Mouse (Mus musculus): ENCODE data around the gene Agfg2. TPM values are rescaled to one million over a fixed set of nuclear protein-coding genes. Genes with fewer than 3 reads are reported as not detected.
"Not testable (repeated sequence)": the region's sequence is repeated elsewhere in the genome, so short reads cannot be mapped to it uniquely, and the experiment has no call there.

Gene Agfg2
- 91.4 and 101 TPM in 2 replicates for total RNA-seq (2015; ENCODE audit: low replicate concordance)
- 91.5 and 141 TPM in 2 replicates for total RNA-seq (2017; ENCODE audit: low replicate concordance)

DNA sequence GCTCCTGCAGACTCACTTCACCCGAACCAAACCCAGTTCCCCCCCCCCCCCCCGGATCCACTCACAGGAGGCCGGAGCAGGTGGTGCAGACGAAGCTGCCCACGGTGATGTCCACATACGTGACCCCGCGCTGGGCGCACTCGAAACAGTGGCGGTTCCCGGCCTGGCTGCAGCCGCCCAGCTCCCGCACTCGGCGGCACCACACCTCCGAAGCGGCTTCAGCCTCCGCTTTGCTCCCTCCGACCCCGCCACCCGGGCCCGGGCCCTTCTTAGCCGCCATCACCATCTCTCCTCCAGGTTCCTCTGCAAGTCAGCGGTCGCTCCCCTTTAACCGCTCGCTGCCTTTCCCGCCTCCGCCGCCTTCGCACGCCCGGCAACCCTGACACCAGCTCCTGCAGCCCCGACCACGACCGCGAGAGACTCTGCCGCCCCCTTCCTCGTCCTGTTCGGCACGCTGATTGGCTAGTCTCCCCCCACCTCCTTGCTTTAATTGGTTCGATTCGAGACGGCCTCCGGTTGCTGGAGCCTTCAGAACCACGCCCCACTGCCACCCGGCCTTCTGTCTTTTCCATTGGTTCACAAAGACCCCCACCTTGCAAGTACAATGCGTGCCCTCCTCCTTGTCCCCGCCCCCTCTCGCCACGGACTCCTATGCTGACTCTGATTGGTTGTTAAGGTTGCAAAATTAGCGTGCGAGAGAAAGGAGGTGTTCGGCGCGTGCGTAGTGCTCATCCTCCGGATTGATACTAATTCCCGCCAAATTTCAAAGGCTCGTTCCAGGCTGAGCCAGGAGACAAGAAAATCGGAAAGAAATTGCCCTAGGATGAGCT lies at the start of gene Agfg2:
Agfg2 (minus strand) TSS at position 433 of the 830 bp plus-strand sequence.
- ATAC-seq (replicated peaks; ENCODE audit: low FRiP score, poor library complexity, severe bottlenecking) = peak; percentile 83

DNA sequence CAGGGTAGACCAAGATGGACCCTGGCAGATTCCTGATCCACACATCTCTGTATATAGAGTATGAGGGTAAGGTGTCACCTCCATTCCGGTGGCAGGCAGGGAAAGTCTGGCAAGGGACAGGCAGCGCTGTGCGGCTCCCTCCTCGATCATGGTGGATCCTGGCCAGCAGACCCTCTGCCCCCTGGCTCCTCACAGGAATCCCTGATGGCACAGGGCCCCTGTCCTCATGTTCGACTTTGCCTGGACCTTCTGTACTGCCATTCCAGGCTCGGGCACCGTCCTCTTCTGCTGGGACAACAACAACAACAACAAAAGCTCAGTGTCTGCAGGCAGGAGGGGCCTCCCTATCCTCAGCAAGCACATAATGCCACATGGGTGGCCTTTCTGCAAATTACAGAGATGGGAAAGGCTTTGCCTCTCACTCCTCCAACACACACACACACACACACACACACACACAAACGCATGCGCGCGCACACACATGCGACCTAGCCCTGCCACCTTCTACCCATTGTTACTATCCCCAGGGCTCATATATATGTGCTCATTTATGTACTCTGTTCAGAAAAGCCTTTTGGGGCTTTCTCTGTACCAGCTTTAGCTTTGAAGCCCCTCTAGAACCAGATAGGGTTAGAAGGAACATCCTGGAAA lies 49.2 kb upstream of the Agfg2 start:
- no peak for ATAC-seq (replicated peaks; ENCODE audit: low FRiP score, poor library complexity, severe bottlenecking)

DNA sequence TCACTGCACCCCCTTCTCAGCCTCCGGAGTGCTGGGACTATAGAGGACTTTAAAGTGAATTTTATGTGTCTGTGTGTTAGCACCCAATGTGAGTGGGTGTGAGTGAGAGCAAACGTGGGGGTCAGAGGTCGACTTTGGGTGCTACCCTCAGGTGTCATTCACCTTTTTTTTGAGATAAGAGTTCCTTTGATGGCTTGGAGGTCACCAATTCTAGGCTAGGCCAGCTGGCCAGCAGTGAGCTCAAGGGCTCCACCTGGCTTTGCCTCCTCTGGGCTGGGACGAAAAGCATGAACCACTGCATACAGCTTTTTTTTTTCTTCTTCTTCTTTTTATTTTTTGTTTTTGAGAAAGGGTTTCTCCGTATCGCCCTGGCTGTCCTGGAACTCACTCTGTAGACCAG lies 42.2 kb upstream of the Agfg2 start:
- ATAC-seq (replicated peaks; ENCODE audit: low FRiP score, poor library complexity, severe bottlenecking) = 0 out of 2 replicates have a peak, but pooled peaks have one; percentile 28

DNA sequence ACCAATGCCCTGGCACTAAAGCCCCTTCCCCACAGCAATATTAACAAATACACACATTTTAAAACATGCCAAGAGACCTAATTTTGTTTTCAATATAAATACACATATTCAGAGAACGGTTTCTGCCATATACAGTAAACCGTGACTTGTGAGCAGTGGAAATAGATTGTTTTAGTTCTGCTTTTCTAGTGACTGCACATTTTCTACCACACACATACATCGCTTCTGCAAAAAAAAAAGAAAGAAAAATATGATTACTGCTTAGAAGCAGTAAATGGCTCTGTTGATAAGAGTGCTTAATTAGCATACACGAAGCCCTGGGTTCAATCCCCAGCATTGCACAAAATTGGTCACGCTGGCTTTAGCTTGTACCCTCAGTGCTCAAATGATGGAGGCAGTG lies 39.3 kb upstream of the Agfg2 start:
- ATAC-seq (replicated peaks; ENCODE audit: low FRiP score, poor library complexity, severe bottlenecking) = no peak

DNA sequence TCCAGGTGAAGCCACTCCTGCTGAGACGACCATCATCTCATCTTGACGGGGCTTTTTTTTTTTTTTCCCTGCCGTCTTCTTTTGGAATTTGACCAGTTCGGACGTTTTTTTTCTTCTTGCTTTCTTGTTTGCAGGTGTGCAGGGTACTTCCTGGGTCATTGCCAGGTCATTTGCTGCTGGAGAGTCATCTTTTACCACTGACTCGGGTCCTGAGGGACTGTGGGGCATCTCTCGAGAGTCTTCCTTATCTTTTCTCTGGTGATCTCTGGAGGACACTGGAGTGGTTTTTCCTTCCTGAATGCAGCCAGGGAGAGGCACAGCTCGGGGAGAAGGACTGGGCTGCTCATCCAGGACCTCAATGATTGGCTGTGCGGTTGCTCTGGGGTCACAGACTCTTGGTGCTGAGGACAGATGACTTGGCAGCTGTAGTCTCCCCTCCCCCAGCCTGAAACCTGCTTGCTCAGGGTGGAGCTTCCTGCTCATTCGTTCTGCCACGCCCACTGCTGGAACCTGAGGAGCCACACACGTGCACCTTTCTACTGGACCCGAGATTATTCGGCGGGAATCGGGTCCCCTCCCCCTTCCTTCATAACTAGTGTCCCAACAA lies 36.1 kb upstream of the Agfg2 start:
- ATAC-seq (replicated peaks; ENCODE audit: low FRiP score, poor library complexity, severe bottlenecking) = not testable (repeated sequence)

DNA sequence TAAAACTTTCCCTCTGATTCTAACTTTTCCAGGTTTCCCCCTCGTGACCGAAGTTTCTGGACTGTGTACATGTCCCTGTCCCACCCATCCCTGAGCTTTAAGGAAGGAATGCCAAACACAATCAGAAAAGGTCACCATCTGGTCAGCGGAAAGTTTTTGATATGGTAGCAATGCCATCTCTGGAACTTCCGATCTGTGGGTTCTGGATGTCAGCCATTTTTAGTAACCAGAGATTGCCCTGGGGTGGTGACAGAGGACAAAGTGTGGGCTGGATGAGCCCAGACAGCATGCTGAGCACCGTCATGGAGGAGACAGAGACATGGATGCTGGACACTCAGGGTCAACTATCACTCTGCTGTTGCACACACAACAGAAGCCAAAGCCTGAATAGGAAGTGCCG lies 34.6 kb upstream of the Agfg2 start:
- ATAC-seq (replicated peaks; ENCODE audit: low FRiP score, poor library complexity, severe bottlenecking) = 0 out of 2 replicates have a peak, but pooled peaks have one; percentile 21

DNA sequence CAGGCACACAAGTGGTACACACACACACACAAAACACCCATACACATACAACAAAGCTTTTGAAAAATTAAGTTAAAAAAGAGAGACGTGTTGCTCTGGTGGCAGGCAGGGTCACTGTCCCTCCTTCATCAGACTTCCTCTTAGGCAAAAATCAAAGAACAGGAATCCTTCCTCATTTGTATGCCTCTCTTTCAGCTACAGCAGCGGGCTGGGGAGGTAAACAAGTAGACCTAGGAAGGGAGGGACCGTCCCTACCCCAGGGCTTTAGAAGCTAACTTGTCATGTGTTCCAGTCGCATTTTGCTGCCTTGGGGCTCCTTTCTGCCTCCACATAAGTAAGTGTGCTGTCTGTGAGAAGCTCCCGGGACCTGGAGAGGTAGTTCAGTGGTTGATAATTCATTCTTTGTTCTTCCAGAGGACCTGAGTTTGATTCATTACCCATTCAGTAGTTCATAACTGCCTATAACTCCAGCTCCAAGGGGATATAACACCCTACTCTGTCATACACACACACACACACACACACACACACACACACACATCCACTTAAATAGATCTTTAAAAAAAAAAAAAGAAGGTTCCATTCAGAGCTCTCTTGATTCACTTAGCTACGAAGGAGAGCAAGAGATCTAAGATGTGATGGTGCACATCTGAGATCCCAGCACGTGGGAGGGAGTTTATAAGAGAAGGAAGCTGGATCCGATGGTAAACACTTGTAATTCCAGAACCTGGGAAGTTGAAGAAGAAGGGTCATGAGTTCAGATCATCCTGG lies 33.7 kb upstream of the Agfg2 start:
- no peak for ATAC-seq (replicated peaks; ENCODE audit: low FRiP score, poor library complexity, severe bottlenecking)

DNA sequence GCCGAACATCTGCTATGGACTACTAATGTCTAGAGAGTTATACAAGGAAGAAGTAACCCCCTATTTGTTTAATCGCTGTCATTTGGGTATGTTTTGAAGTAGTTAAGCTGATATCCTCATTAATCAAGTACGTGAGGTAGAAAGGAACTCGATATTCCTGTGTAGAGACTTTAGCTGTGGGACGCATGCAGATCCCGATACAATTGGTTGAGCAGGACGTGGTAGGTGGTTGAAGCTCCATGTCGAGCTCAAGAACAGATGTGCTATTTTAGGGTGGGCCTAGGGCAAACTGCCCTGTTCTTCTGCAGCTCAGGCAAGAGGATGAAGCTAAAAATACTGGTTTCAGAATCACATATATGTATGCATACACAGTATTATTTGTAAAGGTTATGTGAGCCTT lies 31.2 kb upstream of the Agfg2 start:
- no peak for ATAC-seq (replicated peaks; ENCODE audit: low FRiP score, poor library complexity, severe bottlenecking)

DNA sequence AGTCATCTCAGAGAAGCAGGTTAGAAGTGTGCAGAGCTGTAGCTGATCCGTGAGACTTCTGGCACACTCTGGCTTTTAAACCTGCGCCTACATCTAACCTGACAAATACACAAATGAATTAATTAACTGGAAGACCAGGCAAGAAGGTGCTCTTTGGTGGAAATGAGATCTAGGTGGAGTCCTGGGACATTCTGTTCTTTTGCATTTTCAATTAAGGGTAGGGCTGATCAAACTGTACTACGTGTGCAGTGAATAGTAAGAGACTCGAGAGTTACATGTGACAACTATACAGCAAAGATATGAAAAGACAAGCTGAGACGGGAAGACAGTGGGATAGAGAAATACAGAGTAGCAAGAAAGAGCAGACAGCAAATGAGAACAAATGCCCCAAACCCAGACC lies 28.9 kb upstream of the Agfg2 start:
- ATAC-seq (replicated peaks; ENCODE audit: low FRiP score, poor library complexity, severe bottlenecking) = no peak

DNA sequence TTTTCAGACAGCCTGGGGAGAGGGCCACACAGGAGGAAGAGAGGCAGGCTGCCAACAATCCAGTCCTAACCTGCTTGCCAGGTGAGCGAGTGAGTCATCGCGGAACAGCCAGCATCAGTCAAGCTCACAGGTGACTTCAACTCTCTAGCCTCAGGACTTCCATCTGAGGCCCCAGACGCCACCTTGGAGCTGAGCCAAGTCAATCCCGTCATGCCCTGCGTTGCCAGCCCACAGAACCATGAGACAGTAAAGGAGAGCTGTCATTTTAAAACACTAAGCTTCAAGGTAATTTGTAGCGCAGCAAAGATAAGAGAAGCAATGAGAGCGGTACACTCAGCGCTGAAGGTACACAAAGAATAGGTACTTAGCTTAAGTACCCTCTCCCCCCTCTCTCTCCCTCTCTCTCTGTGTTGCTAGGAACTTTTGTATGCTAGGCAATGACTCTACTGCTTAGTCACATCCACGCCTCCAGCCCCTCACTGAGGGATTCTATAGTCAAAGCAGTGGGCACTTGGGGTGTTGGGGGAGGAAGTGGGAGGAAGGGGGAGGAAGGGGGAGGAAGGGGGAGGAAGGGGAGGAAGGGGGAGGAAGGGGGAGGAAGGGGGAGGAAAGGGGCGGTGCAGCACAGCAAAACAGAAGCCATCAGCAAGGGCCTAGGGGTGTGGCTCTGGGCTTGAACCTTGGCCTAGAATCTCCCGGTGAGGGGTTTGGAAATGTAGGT lies 22.5 kb upstream of the Agfg2 start:
- peak; percentile 93 for ATAC-seq (replicated peaks; ENCODE audit: low FRiP score, poor library complexity, severe bottlenecking)

DNA sequence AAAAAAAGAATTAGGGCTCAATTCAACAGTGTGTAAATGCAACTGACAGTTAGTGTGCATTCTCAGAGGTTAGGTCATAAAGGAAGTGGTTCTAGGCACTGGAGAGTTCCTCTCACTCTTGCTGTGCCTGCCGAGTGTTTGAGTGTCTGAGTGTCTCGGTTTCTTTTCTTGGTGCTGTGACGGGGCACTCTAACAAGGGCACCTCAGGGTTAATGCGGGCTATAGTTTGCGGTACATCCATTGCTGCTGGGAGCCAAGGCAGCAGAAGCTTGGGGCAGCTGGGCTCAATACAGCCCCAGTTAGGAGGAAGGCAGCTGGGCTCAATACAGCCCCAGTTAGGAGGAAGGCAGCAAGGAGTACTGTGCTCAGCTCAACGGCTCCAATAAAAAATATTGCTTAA lies 20.7 kb upstream of the Agfg2 start:
- ATAC-seq (replicated peaks; ENCODE audit: low FRiP score, poor library complexity, severe bottlenecking) = no peak

DNA sequence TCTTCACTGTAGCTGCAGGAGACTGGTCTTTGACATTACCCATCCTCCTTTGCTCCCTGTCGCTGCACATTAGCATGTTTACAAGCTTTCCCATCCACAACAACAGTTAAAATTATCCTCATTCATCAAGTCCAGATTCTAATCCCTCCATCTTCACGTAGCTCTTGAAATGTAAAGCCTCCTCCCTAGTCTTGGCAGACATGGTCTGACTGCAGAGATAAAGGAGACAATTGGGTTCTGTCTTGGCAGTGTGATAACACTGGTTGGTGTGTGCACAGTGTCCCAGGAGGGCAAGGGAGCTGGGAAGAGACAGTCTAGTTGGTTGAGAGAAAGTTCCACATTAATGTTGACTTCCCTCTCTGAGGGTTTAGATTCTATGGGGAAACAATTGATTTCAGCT lies 15.3 kb upstream of the Agfg2 start:
- no peak for ATAC-seq (replicated peaks; ENCODE audit: low FRiP score, poor library complexity, severe bottlenecking)

DNA sequence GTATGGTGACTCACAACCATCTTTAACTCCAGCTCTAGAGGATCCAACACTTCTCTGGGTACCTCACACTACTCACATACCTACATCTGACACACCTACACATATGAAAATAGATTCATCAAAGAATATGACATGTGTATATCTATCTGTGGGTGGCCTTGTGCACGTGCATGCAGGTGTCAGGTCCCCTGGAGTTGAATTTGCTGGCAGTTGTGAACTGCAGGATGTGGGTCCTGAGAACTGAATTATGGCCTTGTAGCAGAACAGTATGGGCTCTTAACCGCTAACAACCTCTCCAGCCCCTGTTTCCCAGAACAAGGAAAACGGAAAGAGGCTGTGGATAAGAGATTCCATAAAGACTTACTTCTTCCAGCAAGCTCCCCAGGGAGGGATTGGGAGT lies 14.6 kb upstream of the Agfg2 start:
- ATAC-seq (replicated peaks; ENCODE audit: low FRiP score, poor library complexity, severe bottlenecking) = no peak

DNA sequence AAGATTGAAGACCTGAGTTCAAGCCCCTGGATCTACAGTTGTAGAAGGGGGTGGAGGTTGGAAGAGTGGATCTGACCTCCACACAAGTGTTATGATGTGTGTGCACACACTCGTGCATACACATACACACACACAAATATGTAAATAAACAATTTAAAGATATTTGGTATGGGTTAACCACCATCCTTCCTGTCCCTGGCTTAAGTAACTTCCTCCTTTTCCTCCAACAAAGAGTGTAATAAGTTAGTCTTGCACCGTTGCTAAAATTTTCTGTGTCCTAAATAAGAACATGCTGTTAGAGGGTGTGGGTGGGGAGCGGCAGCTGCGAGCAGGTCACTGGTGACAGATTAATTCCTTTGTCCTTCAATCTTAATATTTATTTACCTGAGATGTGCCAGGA lies 11.4 kb upstream of the Agfg2 start:
- no peak for ATAC-seq (replicated peaks; ENCODE audit: low FRiP score, poor library complexity, severe bottlenecking)

DNA sequence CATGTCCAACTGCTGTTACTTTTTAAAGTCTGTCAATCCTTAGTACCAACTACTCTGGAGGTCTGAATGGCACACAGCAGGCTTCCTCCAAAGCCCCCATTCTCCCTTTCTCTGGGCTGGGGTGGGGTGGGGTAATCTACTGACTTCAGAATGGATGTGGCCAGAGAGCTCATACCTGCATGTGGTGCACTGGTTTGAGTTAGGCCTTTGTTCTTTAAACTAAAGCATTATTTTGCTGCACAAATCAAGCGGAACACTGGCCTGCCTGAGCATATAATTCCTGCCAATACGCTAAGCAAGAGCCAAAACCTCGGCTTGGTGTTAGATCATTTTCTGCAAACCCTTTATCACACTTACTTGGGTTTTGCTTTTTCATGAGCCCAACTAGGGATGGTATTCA lies 10.3 kb upstream of the Agfg2 start:
- ATAC-seq (replicated peaks; ENCODE audit: low FRiP score, poor library complexity, severe bottlenecking) = no peak

DNA sequence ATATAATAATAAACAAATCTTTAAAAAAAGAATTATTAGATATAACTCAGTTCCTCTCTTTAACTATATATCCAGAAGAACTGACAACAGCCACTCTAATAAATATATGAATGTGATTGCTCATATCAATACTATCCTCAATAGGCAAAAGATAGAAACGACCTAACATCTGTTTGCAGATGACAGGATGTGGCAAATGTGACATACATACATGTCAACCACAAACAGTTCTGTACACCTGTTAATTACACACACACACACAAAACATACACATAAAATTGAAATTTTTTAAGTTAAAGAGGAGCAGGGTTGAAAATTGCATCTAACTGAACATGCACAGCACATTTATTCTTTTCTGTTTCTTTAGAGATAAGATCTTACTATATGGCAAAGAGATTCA lies 7.4 kb upstream of the Agfg2 start:
- ATAC-seq (replicated peaks; ENCODE audit: low FRiP score, poor library complexity, severe bottlenecking) = no peak

DNA sequence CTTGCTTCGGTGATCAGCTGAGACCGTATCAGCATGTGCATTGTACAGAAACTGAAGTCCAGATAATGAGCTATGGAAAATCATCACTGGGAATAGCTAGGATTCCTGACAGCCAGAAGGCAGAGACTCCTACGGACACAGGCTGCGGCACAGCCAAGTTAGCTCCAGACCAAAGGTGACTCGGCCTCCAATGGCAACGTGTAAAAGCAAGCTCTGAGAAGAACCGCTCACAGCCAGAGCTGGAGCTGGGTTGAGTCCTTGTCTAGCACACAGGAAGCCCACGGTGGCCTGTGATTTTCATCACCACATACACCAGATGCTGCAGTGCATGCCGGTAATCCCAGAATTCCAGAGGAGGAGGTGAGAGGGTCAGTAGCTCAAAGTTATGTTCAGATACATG lies 6.0 kb upstream of the Agfg2 start:
- ATAC-seq (replicated peaks; ENCODE audit: low FRiP score, poor library complexity, severe bottlenecking) = no peak

DNA sequence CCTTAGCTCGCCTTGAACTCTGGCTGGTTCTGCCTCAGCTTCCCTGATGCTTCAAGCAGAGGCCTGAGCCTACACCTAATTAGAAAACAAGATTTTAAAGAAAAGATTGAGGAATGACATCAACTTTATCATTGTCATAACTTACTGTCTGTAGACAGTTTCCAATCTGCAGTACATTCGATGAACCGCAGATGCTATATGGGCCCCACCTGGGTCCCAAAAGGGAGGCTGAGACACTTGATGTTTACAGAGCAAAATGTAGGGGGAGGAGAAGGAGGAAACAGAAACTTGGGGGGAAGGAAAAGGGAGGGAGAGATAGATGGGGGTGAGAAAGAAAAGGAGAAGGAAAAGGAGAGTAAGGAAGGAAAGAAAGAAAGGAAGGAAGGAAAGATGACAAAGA lies 5.4 kb upstream of the Agfg2 start:
- ATAC-seq (replicated peaks; ENCODE audit: low FRiP score, poor library complexity, severe bottlenecking) = no peak

DNA sequence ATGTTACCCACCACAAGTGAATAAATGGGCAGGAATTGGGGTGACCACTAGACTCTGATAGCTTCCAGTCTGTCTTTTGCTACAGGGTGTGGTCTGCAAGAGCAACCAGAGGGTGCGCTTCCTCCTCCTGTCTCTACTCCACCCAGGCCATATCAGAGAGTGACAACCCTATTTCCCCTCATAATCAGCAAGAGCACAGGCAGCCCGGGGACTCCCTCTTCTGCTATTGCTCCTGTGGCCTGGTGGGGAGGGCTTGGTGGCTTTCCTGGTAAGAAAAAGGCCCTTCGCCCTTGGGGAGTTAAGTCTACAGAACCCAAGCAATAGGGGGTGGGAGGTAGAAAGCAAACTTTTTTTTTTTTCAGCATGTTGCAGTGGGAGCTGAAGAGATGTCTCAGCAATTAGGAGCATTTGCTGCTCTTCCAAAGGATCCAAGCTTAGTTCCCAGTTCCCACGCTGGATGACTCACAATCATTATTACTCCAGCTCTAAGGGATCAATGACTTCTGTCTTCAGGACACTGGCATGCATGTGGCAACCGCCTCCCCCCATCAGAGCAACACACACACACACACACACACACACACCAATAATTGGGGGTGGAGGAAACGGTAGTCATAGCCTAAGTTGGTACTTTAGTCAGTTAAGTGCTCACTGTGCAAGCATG lies 1.7 kb upstream of the Agfg2 start:
- peak; percentile 83 for ATAC-seq (replicated peaks; ENCODE audit: low FRiP score, poor library complexity, severe bottlenecking)
